Mouse (Mus musculus) adrenal gland, adult (tissue): ENCODE results near the gene Ahcy.

Experiments
- DNase-seq, 2 experiments: peaks; one replicate each; pipeline ENCODE4 v3.0.0; 2022 to 2023; ENCODE audit warnings: low spot score in 1 of 2; ENCODE audit not compliant: inconsistent age in 2 of 2

The Ahcy gene

GRCm38 (mm10) chr2:155019673-155020072 is 54.6 kb downstream of the Ahcy start:
- peak; percentile 95 to 100 for DNase-seq

GRCm38 (mm10) chr2:155018762-155019641 is 55.3 kb downstream of the Ahcy start:
- DNase-seq, result peak; percentile 77 to 93

- peak; percentile 44 to 88 for DNase-seq
These were observed 56.0 kb downstream of the Ahcy start, which contains the start of gene Gm14226 for GRCm38 (mm10) chr2:155018251-155018755. Gene Gm14226, plus strand, starts transcription at chr2:155018266.

GRCm38 (mm10) chr2:155016751-155017150 is 57.5 kb downstream of the Ahcy start:
- DNase-seq, result peak; percentile 58 to 73

- no peak for DNase-seq
These were observed 61.3 kb downstream of the Ahcy start for GRCm38 (mm10) chr2:155012991-155013390.

GRCm38 (mm10) chr2:155011086-155011656 is 63.1 kb downstream of the Ahcy start:
- DNase-seq, result no peak
